Mouse (Mus musculus) cerebellum, postnatal 4 days (tissue): ENCODE results near the gene Zic4.

Source experiments
- DNase-seq, 2 experiments: peaks; one replicate each; pipeline ENCODE4 v3.0.0; 2022; ENCODE audit warnings: low spot score in 2 of 2, mixed read lengths in 1 of 2

Zic4 gene

DNA sequence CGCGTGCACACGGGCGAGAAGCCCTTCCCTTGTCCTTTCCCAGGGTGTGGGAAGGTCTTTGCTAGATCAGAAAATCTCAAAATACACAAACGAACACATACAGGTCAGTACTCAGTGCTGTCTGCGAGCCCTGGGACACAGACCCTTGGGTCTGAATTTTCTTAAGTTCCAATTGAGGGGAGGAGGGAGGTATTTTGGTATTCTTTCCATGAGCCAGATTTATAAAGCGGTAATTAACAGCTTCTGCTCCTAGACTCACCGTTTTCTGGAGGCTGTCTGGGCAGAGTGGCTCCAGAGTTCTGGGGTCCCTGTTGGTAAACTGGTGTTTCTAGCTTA lies 17.1 kb downstream of the Zic4 start:
- no peak for DNase-seq

GRCm38 (mm10) chr9:91379781-91380457 lies 17.7 kb downstream of the Zic4 start:
- DNase-seq = peak in 1 of 2 experiments; percentile 32

- peak in 1 of 2 experiments; percentile 49 for DNase-seq
Measured at GRCm38 (mm10) chr9:91380458-91380914, 18.3 kb downstream of the Zic4 start.

DNA sequence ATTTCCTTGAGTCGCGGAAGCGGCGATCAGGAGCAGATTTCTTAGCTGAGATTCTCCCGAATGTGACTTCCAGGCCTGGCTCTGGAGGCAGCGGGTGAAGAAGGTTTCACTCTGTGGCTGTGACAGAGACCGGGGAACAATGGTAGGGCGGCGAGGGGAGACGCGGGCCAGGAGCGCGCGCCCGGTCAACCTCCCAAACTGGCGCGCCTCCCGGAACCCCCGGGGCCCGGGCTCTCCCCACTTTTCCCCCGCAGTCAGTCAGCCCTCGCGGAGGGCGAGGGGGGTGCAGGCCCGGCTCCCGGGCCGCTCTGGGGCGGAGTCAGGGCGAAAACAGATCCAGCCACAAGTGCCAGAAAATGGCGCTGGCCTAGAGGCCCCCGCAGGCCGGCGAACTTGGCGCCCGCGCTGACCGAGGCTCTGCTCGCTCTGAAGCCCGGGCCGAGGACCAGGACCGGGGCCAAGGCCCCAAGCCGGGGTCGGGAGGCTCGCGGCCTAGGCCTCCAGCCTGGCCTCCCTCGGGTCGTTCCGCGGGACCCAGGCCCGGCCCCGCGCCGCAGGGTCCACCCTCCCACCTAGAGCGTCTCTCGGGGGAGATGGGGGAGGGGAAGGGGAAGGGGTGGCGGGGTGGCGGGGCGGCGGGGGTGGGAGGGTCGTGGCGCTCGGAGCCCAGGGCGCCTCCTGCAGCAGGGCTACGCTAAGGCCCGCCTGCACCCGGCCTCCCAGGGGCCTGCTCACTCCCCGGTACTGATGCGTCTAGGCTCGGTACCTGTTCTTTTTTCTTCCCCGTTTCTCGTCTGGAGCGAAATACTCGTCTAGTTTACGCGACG lies 19.3 kb downstream of the Zic4 start:
- DNase-seq = peak; percentile 67 to 89

DNA sequence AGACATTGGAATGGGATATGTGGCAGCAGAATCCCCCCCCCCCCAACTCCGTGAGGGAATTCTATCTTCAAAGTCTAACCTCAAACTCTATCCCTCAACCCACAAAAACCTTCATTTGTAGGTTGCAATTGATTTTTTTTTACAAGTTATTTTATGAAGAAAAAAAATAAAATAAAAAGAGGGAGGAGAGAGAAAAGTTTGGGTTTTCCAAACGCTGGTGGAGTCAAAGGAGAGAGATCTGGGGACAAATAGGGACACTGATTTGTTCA lies 19.8 kb downstream of the Zic4 start:
- no peak for DNase-seq

- peak in 1 of 2 experiments; percentile 46 for DNase-seq
Measured at GRCm38 (mm10) chr9:91382471-91383255, 20.4 kb downstream of the Zic4 start.

- peak in 1 of 2 experiments; percentile 72 for DNase-seq
Measured at GRCm38 (mm10) chr9:91383441-91384135, 21.4 kb downstream of the Zic4 start.

DNA sequence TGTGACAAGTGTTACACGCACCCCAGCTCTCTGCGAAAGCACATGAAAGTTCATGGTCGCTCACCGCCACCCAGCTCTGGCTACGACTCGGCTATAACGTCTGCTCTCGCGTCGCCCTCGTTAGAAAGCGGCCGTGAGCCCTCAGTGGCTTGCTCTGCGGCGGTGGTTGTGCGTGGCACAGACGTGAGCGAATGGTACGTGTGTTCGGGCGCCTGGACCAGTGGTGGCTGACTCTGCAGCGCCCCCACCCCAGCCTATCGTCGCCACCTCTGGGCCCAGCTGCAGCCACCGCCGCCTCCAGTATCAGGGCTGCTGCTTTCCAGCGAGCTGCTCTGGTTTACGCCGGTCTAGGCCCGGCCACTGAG lies 21.9 kb downstream of the Zic4 start:
- DNase-seq = peak in 1 of 2 experiments; percentile 64

GRCm38 (mm10) chr9:91384693-91385560 lies 22.7 kb downstream of the Zic4 start:
- no peak for DNase-seq

DNA sequence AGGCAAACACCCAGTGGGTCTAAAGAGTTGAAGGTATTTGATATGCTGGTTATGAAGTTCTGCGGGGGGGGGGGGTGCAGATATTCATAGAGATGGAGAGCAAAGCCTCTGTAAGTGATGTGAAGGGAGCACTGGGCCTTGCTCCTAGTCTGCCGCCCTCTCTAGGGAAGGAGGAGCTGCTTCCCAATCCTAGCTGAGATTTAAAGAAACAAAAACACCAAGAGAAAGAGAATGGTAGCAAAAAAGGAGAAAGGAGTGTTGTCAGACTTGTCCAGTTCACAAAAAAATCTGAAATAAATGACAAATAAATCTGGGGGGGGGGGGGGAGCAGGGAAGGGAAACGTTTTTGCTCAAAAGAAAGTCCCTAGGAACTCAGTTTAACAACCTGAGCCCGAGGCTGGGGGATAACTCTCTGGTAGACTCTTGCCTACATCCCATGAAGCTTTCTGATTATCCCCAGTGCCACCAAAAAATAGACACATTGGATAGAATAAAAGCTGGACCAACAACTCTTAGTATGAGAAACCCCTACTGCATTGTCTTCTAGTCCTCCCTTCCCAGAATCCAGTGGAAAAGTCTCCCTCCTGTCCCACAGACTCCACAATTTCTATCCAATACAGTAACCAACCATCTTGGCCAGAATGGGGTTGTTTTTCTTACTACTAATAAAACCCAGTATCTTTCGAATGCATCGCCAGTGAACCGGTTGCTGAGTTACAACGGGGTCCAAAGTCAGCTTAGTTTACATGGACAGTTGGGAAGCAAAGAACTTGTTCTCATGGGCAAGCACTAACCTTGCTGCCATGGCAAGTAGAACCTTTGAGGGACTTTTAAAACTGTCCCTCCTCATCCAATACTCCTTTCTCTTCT lies 23.6 kb downstream of the Zic4 start:
- DNase-seq = no peak

- peak in 1 of 2 experiments; percentile 68 for DNase-seq
Measured at GRCm38 (mm10) chr9:91386502-91386890, 24.3 kb downstream of the Zic4 start.

GRCm38 (mm10) chr9:91386891-91387739 lies 24.9 kb downstream of the Zic4 start:
- DNase-seq = peak in 1 of 2 experiments; percentile 54

DNA sequence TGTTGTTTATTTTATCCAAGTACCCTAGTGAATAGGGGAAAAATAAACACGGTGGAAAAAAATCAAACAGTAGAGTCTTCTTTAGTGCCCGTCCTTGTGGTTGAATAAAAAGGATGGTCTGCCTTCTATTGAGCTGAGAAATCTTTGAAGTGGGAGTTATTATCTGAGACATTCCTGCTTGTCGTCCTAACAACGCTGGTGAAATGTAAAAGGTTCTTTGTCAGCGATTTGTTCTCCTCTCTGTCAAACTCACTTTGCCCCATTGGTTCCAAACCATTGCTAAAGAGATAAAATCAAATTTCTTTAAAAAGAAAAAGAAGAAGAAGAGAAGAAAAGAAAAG lies 25.5 kb downstream of the Zic4 start:
- DNase-seq = no peak

GRCm38 (mm10) chr9:91388173-91388572 lies 26.0 kb downstream of the Zic4 start:
- no peak for DNase-seq

DNA sequence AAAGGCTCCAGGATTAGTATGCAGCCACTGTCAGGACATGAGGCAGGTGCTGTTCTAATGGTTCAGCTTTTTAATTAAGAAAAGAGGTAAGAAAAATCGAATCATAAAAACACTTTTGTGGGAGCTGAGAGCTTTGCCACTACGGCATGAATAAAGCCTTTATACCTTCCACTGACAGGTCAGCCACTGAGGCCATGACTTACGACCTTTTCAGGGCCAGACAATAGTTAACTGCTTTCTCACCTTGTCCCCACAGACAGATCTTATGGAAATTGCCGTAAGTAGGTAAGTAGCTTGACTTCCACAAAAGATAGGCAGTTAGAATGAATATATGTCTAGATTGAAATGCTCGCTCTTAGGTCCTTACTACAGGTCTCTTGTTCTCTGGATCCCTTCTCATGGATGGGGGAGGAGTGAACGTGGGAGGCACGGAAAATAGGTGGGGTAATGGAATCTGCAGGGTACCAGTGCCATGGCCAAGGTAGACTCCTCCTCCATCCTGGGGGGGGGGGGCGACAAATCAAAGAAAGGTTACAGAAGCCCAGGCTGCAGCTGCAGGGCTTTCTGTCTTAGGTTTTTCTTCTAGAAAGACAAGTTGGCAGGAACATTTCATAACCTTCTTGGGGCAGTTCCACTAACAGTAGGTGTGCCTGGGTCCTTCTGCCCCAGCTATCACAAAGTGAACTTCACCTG lies 31.3 kb downstream of the Zic4 start:
- no peak for DNase-seq

- DNase-seq = peak in 1 of 2 experiments; percentile 32
Measured at GRCm38 (mm10) chr9:91394211-91394646, 32.0 kb downstream of the Zic4 start.

DNA sequence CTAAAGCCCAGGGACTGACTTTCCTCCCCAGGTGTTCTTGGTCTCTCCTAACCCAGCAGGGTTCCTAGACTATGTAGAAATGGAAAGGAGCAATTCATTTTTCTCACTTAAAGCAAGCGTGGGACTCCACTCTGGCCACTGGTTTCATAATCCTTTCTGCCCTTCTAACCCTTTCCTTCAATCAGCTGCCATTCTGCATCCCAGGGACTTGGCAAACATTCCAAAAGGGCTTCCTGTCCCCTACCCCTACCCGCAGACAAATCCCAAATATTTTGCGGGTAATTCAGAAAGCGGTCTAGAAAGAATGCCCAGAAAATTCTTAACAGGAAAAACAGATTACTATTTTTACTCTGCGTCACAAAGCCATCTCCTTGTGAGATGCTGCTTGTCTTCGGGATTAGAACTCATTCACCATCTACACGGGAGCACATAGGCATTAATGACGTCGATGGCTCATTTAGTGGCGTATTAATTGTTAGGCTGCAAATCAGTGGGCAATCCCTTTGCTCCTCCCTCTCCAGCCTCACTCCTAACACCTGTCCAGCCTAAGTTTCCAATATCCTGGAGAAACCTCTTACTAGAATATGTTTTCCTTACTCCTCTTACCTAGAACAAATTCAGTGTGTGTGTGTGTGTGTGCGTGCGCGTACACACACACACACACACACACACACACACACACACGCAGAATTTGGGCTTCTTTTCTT lies 33.0 kb downstream of the Zic4 start:
- DNase-seq = no peak

DNA sequence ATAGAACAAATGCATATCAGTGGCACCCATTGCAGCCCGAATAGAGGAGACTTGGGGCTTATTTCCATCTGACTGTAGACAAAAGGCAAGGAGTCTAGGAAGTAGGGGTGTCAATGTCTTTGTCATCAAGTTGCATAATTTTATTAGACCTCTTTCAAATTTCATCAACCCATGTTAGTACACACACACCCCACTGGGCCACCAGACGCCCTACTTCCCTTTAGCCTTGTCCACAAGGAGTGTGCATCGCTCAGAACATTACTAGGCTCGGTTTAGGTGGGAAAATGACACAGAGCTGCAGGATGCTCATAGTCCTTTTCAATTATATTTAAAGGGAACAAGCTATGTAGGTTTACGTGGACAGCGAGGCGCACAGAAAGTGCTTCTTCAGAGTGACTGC lies 37.8 kb downstream of the Zic4 start:
- no peak for DNase-seq
